Mouse (Mus musculus): Measurements from ENCODE around the gene Map3k14.

Gene Map3k14

GRCm38 (mm10) chr11:103285276-103285675 is 18.0 kb upstream of the Map3k14 start:
- in situ Hi-C loops (cut with MboI; ENCODE audit: low pct_unique_long_range_greater_than_20kb in 1 of 2, low sequenced_read_pairs in 2 of 2, unreplicated experiment in 1 of 2) = no loop called here

GRCm38 (mm10) chr11:103281784-103282183 is 14.5 kb upstream of the Map3k14 start:
- in situ Hi-C loops (cut with MboI; ENCODE audit: low pct_unique_long_range_greater_than_20kb in 1 of 2, low sequenced_read_pairs in 2 of 2, unreplicated experiment in 1 of 2) = no loop called here

GRCm38 (mm10) chr11:103276450-103276849 is 9.2 kb upstream of the Map3k14 start:
- in situ Hi-C loops (cut with MboI; ENCODE audit: low pct_unique_long_range_greater_than_20kb in 1 of 2, low sequenced_read_pairs in 2 of 2, unreplicated experiment in 1 of 2) = no loop called here

GRCm38 (mm10) chr11:103272888-103273287 is 5.6 kb upstream of the Map3k14 start:
- in situ Hi-C loops (cut with MboI; ENCODE audit: low pct_unique_long_range_greater_than_20kb in 1 of 2, low sequenced_read_pairs in 2 of 2, unreplicated experiment in 1 of 2) = no loop called here

- in situ Hi-C loops (cut with MboI; ENCODE audit: low pct_unique_long_range_greater_than_20kb in 1 of 2, low sequenced_read_pairs in 2 of 2, unreplicated experiment in 1 of 2) = no loop called here
Measured at GRCm38 (mm10) chr11:103271979-103272378, 4.7 kb upstream of the Map3k14 start.

- in situ Hi-C loops (cut with MboI; ENCODE audit: low pct_unique_long_range_greater_than_20kb in 1 of 2, low sequenced_read_pairs in 2 of 2, unreplicated experiment in 1 of 2) = no loop called here
Measured at GRCm38 (mm10) chr11:103269426-103269825, 2.2 kb upstream of the Map3k14 start.

GRCm38 (mm10) chr11:103268905-103269304 is 1.6 kb upstream of the Map3k14 start:
- in situ Hi-C loops (cut with MboI; ENCODE audit: low pct_unique_long_range_greater_than_20kb in 1 of 2, low sequenced_read_pairs in 2 of 2, unreplicated experiment in 1 of 2) = no loop called here

- in situ Hi-C loops (cut with MboI; ENCODE audit: low pct_unique_long_range_greater_than_20kb in 1 of 2, low sequenced_read_pairs in 2 of 2, unreplicated experiment in 1 of 2) = no loop called here
Measured at GRCm38 (mm10) chr11:103268350-103268749, 1.1 kb upstream of the Map3k14 start.

- in situ Hi-C loops (cut with MboI; ENCODE audit: low pct_unique_long_range_greater_than_20kb in 1 of 2, low sequenced_read_pairs in 2 of 2, unreplicated experiment in 1 of 2) = no loop called here
Measured at GRCm38 (mm10) chr11:103266729-103267345, 435 bp downstream of the Map3k14 start.

- in situ Hi-C loops (cut with MboI; ENCODE audit: low pct_unique_long_range_greater_than_20kb in 1 of 2, low sequenced_read_pairs in 2 of 2, unreplicated experiment in 1 of 2) = no loop called here
Measured at GRCm38 (mm10) chr11:103265856-103266255, 1.4 kb downstream of the Map3k14 start.

GRCm38 (mm10) chr11:103265211-103265610 is 2.1 kb downstream of the Map3k14 start:
- in situ Hi-C loops (cut with MboI; ENCODE audit: low pct_unique_long_range_greater_than_20kb in 1 of 2, low sequenced_read_pairs in 2 of 2, unreplicated experiment in 1 of 2) = no loop called here

- in situ Hi-C loops (cut with MboI; ENCODE audit: low pct_unique_long_range_greater_than_20kb in 1 of 2, low sequenced_read_pairs in 2 of 2, unreplicated experiment in 1 of 2) = no loop called here
Measured at GRCm38 (mm10) chr11:103264427-103265005, 2.8 kb downstream of the Map3k14 start.

GRCm38 (mm10) chr11:103263551-103263950 is 3.7 kb downstream of the Map3k14 start:
- in situ Hi-C loops (cut with MboI; ENCODE audit: low pct_unique_long_range_greater_than_20kb in 1 of 2, low sequenced_read_pairs in 2 of 2, unreplicated experiment in 1 of 2) = no loop called here

GRCm38 (mm10) chr11:103262412-103263267 is 4.6 kb downstream of the Map3k14 start:
- in situ Hi-C loops (cut with MboI; ENCODE audit: low pct_unique_long_range_greater_than_20kb in 1 of 2, low sequenced_read_pairs in 2 of 2, unreplicated experiment in 1 of 2) = no loop called here

GRCm38 (mm10) chr11:103261671-103262411 is 5.4 kb downstream of the Map3k14 start:
- in situ Hi-C loops (cut with MboI; ENCODE audit: low pct_unique_long_range_greater_than_20kb in 1 of 2, low sequenced_read_pairs in 2 of 2, unreplicated experiment in 1 of 2) = no loop called here

GRCm38 (mm10) chr11:103260515-103261192 is 6.6 kb downstream of the Map3k14 start:
- in situ Hi-C loops (cut with MboI; ENCODE audit: low pct_unique_long_range_greater_than_20kb in 1 of 2, low sequenced_read_pairs in 2 of 2, unreplicated experiment in 1 of 2) = no loop called here

- in situ Hi-C loops (cut with MboI; ENCODE audit: low pct_unique_long_range_greater_than_20kb in 1 of 2, low sequenced_read_pairs in 2 of 2, unreplicated experiment in 1 of 2) = no loop called here
Measured at GRCm38 (mm10) chr11:103260034-103260433, 7.2 kb downstream of the Map3k14 start.

- in situ Hi-C loops (cut with MboI; ENCODE audit: low pct_unique_long_range_greater_than_20kb in 1 of 2, low sequenced_read_pairs in 2 of 2, unreplicated experiment in 1 of 2) = no loop called here
Measured at GRCm38 (mm10) chr11:103257938-103258481, 9.3 kb downstream of the Map3k14 start.
